Mouse (Mus musculus): ENCODE measurements around the gene Tbc1d17.

The Tbc1d17 gene

DNA sequence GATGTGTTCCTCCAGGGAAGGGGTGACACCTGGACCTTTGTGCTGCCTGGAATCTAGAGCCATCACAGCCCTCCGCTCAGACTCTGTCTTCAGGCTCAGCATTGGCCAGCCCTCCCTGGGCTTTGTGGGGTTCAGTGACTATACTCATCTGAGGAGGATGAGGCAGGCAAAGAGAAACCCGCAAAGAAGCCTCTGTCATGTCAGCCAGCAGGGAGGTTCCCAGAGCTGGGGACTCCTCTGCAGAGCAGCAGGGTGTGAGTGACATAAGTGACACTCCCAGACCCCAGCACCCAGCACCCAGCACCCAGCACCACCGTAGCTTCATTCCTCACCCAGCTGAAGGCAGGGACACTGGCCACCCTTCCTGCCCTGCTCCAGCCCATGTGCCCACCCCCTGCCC is 59.3 kb downstream of the Tbc1d17 start:
- DNase-seq (ENCODE audit: low spot score), result no peak
